Mouse (Mus musculus) 416B (cell line): ENCODE measurements around the gene Timm13.
A peak's percentile ranks its signal among the peaks of the same experiment; 100 is the strongest.

Source experiments
- DNase-seq: peaks from one replicate; pipeline ENCODE4 v3.0.0; 2011; ENCODE audit warnings: low read depth

The Timm13 gene

DNA sequence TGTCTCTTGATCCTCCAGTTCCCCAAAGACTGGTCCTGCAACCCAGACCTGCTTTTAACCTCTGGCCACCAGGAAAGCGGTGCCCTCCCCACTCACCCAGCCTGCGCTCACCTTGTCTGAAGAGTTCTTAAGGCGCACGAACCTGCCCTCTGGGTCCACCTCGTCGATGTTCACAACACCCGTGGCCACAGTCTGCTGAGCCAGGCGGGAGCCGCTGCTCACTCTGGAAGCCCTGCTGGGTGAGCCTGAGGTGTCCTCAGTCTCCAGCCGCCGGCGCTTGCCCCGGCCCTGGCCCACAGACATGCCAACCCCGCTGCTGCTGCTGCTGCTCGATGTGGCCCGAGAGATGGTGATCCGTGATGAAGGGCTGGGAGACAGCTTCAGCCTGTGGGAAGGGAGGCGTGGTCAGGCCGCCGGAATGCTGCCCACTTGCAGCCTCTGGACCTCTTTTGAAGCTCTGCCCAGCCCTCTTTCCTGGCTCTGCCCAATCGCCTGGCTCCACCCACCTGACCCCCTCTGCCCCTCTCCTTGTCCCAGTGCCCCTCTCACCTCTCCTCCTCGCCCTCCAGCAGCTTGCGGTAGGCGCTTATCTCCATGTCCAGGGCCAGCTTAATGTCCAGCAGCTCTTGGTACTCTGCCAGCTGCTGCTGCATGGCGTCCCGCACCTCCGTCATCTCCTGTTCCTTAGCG lies 3.4 kb upstream of the Timm13 start:
- no peak for DNase-seq

GRCm38 (mm10) chr10:80903282-80903681 lies 2.5 kb upstream of the Timm13 start:
- DNase-seq, result no peak

GRCm38 (mm10) chr10:80902273-80902940 lies 1.6 kb upstream of the Timm13 start:
- no peak for DNase-seq

DNA sequence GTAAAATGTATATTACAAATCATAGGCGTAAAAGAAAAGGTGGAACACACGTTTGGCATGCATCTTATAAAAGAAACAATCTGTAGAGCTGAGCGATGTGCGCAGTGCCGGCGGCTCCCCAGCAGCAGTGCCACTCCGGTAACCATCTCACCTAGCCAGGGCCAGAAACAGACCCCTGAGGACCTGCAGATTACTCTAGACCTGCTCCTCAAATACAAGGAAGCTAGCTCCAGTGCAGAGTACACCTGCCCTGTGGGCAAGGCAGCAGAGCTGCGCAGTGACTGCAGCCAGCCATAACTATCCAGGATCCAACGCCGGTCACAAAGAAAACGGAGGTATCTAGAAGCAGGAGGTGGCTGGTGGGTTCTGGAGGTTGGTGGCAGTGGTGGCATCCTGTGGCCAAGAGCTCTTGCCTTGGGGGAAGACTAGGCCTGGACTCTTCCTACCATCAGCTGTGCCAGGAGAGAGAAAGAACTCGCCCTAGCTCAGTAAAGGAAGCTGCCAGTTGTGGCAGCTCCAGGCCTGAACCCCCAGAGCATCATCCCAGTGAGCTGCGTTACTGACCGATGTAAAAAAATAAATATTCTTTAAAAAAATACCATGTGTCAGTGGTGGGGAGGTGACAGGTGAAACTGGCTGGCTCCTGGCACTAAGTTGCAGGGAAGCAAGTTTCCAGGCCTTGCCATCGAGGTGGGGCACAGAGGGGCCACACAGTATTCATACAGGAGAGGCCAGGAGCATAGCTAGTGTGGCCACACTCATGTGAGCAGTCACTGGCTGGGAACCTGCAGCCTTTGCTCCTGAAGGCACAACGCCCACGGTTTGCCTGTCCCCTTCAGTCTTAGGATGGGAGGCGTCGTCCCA lies 872 bp upstream of the Timm13 start:
- DNase-seq, result no peak

DNA sequence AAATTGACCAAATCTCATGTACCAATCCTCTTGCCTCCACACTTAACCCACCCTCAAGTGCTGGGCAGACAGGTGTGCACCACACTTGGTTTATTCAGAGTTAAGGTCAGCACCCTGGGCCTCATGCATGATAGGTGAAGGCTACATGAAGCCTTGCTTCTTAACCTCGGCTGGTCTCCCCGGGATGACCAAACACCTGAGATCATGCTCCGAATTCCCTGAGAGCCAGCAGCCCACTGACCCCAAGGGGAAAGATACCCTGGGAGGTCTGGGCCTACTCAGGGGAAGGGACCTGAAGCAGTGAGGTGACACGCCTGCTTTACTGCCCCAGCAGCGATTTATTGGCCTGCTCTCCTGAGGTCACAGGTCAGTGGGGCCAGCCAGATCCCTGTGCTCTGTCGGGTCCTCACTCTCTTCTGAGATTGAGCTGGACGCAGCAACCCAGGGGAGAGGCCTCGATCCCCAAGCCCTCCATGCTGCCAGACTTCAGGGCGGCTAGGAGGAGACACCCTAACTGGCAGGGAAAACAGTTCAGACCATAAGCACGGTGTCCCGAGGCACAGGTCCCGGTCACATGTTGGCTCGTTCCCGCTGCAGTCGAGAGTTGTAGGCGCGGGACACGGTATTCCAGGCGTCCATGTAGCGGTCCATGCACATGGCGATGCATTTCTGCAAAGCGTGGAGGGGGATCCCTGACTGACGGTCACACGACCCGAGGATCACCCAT lies 1.0 kb downstream of the Timm13 start:
- no peak for DNase-seq

DNA sequence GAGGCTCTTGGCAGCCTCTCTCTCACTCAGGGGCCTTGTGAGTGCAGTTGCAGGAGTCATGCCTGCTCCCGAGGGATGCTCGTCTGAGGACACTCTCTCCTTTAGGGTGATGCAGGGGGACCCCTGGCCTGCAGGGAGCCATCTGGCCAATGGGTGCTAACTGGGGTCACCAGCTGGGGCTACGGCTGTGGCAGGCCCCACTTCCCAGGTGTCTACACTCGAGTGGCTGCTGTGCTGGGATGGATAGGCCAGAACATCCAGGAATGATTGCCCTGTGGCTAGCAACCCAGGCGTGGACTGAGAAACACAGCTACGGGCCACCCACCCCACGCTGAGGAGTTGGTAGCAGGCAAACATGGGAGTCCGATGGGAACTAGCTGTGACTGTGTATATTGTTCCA lies 1.7 kb downstream of the Timm13 start:
- DNase-seq, result no peak

- no peak for DNase-seq
These were observed 2.8 kb downstream of the Timm13 start for GRCm38 (mm10) chr10:80897861-80898510.

DNA sequence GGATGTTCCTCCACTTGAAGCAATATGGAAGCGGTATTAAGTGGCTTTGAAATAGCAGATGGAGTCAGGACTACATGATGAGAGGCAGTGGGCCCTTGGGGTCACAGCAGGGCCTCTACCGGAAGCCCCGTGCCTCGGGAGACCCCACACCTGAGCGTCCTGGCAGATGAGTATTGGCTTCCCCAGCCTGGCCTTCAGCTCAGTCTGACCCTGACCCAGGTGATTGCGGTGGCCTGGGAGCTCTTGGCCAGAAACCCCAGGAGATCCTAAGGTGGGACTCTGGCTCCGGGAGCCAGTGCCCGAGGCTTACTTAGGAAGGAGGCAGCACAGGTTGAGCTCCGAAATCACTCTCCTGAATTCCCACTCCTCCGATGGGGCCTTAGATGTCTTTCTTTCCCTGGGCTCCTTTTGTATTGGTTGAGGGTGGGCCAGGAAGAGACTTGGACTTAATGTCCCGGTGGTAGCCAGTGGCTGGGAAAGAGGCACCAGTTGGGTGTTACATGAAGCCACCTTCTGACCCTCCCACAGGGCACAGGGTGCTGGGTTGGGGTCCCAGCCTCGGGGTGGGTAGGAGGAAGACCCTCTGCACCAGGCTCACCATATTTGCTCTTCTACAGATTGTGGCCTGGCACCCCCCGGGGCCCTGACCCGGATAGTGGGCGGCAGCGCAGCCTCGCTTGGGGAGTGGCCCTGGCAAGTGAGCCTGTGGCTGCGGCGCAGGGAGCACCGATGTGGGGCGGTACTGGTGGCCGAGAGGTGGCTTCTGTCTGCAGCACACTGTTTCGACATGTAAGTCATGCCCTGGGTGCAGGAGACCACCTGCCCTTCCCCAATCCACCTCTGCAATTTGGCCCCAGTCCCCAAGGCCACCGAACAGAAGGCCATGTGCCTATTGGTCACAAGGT lies 3.9 kb downstream of the Timm13 start:
- no peak for DNase-seq

- no peak for DNase-seq
These were observed 5.1 kb downstream of the Timm13 start for GRCm38 (mm10) chr10:80895697-80896096.

DNA sequence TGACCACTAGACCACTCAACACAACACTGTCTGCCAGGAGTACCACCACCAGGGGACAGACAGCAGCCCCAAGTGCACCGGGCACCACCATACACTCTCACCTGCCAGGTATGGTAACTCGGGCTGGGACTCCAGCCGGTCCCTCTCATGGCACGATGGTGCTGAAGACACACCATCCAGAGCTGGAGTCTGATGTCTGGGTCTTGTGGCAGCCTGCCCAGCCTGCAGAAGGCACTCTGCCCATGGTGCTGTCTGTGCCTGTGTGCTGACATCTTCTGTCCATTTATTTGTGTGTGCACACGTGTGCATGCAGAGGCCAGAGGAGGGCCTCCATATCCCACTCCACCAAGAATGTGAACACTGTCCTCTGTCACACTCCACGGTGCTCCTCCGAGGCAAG lies 5.7 kb downstream of the Timm13 start:
- no peak for DNase-seq

DNA sequence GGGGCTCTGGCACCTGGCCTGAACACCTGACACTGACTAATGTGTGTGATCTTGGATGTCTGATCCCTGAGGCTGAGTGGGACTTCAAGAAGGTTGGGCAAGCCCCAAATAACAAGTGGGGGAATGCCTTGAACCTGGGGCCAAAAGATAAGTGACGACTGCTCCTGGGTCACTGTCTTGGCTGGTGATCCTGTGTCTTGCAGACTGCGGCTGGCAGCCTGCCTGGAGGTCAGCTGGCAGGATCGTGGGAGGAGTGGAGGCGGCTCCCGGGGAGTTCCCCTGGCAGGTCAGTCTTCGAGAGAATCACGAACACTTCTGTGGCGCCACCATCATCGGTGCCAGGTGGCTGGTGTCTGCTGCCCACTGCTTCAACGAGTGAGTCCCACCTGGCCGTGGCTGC lies 13.6 kb downstream of the Timm13 start:
- no peak for DNase-seq

GRCm38 (mm10) chr10:80881301-80881700 lies 19.5 kb downstream of the Timm13 start:
- DNase-seq, result peak; percentile 79

- DNase-seq, result peak; percentile 50
These were observed 19.9 kb downstream of the Timm13 start for GRCm38 (mm10) chr10:80880901-80881300.

- peak; percentile 81 for DNase-seq
These were observed 20.6 kb downstream of the Timm13 start for GRCm38 (mm10) chr10:80880131-80880641.

- DNase-seq, result no peak
These were observed 24.2 kb downstream of the Timm13 start for GRCm38 (mm10) chr10:80876594-80876993.

DNA sequence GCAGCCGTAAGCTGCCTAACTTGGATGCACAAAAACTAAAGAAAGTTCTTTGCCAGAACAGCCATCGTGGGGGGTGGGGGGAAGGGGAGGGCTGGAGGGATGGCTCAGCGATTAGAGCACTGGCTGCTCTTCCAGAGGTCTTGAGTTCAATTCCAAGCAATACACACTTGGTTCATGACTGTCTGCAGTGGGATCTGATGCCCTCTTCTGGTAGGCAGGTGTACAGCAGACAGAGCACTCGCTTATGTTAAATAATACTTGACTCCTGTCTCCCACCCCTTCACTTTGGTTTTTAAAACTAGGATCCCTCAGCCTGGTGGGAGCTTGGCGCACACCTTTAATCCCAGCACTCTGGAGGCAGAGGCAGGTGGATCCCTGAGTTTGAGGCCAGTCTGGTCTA lies 24.7 kb downstream of the Timm13 start:
- peak; percentile 75 for DNase-seq

DNA sequence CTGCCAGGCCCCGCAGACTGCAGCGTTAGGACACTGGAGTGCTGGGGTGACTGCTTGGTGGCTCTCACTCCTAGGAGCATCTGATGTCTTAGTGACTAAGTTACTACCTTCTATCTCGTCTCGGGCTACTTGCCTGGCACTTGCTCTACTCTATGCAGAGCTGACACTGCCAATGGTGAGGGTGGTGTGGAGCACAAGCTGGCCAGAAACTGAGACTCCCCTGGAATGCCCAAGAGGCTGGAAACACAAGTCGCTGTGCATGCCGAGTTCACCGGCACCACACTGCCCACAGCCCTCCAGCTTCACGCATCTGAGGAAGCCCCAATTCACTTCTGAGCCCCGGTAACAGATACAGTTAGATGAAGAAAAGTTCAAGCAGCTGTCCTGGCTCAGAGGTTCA lies 26.7 kb downstream of the Timm13 start:
- no peak for DNase-seq

- DNase-seq, result no peak
These were observed 29.2 kb downstream of the Timm13 start, which contains the start of gene Tmprss9 for GRCm38 (mm10) chr10:80871581-80871980. Gene Tmprss9 (plus strand): TSS chr10:80871848.

DNA sequence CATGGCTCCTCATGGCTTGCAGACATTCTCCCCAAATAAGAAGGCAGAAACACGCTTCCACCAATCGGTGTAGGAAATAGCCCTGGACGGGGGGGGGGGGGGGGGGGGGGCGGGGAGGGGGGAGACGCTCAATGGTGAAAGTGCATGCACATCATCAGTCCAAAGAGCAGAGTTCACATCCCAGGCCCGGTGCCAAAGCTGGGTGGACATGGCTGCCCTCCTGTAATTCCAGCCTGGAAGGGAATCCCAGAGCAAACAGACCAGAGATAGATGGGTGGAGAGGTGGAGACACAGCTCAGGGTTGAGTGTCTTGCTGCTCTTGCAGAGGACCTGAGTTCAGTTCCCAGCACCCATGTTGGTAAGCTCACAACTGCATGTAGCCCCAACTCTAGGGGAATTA lies 29.8 kb downstream of the Timm13 start:
- no peak for DNase-seq

DNA sequence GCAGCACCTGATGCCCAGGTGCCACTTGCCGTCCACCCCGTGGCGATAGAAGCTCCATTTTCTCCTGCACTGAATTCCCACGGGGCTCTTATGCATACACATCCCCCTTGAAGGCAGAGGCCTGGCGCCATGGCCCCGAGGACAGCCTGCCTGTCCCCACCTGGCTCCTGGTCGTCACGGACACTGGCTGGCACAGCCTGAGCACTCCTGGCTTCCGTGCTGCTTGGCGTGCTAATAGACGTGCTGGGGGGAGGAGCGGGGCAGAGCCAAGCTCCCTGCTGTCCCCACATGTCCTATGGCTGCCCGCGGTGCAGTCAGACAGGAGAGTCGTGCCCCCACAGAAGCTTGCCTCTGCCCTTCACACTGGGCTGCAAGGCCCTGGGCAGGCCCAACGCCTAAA lies 36.3 kb downstream of the Timm13 start:
- DNase-seq, result no peak
